Mouse (Mus musculus) C2C12 (cell line): ENCODE measurements at regions not wholly inside any gene's neighbourhood (a gene's known extent, or its start where the extent isn't known, plus 50 kb on each side); places are given as distances from the start of the nearest gene placed in this dataset.

Experiments used
- CEBPB ChIP-seq: IDR thresholded peaks from one replicate; pipeline ENCODE4 v1.6.1; 2011; ENCODE audit warnings: low read depth, mild to moderate bottlenecking, control low read depth, moderate library complexity
- CTCF ChIP-seq: IDR thresholded peaks from one replicate; pipeline ENCODE4 v1.5.1; 2011; ENCODE audit not compliant: control insufficient read depth, insufficient read depth, insufficient read length
- MAX ChIP-seq: IDR thresholded peaks from one replicate; pipeline ENCODE4 v1.6.1; 2011; ENCODE audit warnings: mild to moderate bottlenecking, control low read depth
- MYOD1 ChIP-seq: IDR thresholded peaks from one replicate; pipeline ENCODE4 v1.6.1; 2011; ENCODE audit warnings: low read depth; ENCODE audit not compliant: control insufficient read depth, insufficient read length
- MYOG ChIP-seq: IDR thresholded peaks from one replicate; pipeline ENCODE4 v1.6.1; 2011; ENCODE audit not compliant: control insufficient read depth, insufficient read length; ENCODE audit errors: extremely low read depth

DNA sequence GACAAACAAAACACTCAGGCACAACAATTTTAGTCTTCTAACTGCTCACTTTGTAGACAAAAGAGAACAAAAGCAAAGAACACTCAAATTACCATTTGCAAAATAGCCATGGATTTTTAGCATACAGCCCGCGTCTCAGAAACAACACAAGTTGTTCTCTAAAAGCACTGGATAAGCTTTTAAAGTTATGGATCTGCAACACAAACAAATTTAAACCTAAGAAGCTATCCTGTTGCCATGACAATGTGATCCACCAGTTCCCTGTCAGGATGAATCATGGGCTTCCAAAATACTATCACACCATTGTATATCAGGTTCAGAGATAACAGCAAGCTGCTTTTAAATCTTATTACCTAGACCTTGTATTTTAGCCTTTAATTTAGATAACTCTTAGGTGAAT is 550.9 kb upstream of the Syt1 start:
- TF ChIP-seq CTCF: no peak
- no peak for TF ChIP-seq MAX
- no peak for TF ChIP-seq MYOG
- no peak for TF ChIP-seq CEBPB
- no peak for TF ChIP-seq MYOD1
